Mouse (Mus musculus): ENCODE measurements around the gene Tbc1d19. TPM values are rescaled to one million over a fixed set of nuclear protein-coding genes. Genes with fewer than 3 reads are reported as not detected.

Tbc1d19 gene
- polyA plus RNA-seq, 1 experiment from 2014 or later = 75.2 TPM

- H3K9me3 ChIP-seq (ENCODE audit: control insufficient read depth, low read length) = no peaks in the 10 kb centered on the region
- peaks cover 7% of the 10 kb centered on the region; the same call in 1 of the 2 replicates for H3K36me3 ChIP-seq (ENCODE audit: control insufficient read depth, insufficient read depth, low read length)
- WGBS = 82% methylated on average over 5 of the region's 5 CpGs
- no peaks in the 10 kb centered on the region for H3K27me3 ChIP-seq (replicated peaks; ENCODE audit: control insufficient read depth, insufficient read depth, low read length)
- no peak overlapping the region for H3K4me3 ChIP-seq (ENCODE audit: low read length)
- H3K4me1 ChIP-seq (ENCODE audit: control insufficient read depth, insufficient read depth, low read depth, low read length) = no peaks in the 10 kb centered on the region
- no peak overlapping the region for H3K9ac ChIP-seq (ENCODE audit: low read depth, low read length)
- ATAC-seq = no peak
- H3K27ac ChIP-seq (ENCODE audit: low read depth, low read length) = no peak overlapping the region
- H3K4me2 ChIP-seq (ENCODE audit: low read length) = no peak overlapping the region
Measured at GRCm38 (mm10) chr5:53841256-53841655, 31.9 kb downstream of the Tbc1d19 start.

DNA sequence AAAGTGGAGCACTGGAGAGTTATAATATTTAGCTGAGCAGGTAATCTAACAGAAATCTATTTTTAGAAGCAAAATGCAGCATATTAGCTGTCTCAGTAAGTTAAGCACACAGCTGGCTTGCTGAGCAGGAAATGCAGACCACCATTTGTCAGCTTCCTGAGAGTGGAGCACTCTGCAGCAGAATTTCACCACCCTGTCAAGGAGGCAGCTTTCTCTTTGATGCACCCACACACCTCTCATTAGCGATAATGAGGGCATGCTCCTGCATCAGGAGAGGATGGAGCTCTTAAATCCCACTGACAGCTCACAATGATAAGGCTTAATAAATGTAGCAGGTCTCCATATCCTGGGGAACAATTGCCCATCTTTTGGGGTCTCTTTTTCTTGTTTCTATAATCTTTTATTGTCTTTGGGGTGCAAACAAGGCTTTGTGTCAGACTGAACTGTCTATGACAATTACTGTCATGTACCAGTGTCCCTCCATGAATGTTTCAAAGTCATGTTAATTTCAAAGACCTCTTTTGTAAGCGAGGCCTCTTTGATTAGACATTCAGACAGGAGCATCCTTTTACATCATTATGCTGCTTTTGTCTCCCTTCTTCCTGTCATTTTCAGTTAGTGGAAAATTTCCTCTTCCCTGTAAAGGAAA, 39.0 kb downstream of the Tbc1d19 start:
- H3K4me1 ChIP-seq (ENCODE audit: control insufficient read depth, insufficient read depth, low read depth, low read length) = no peaks in the 10 kb centered on the region
- ATAC-seq = peak; percentile 40

GRCm38 (mm10) chr5:53852574-53852973, 43.2 kb downstream of the Tbc1d19 start:
- H3K27ac ChIP-seq (ENCODE audit: low read depth, low read length) = no peak overlapping the region
- H3K4me3 ChIP-seq (ENCODE audit: low read length) = no peak overlapping the region
- H3K36me3 ChIP-seq (ENCODE audit: control insufficient read depth, insufficient read depth, low read length) = peaks cover 5% of the 10 kb centered on the region
- no peak overlapping the region for H3K9ac ChIP-seq (ENCODE audit: low read depth, low read length)
- H3K9me3 ChIP-seq (ENCODE audit: control insufficient read depth, low read length) = no peaks in the 10 kb centered on the region
- no peak overlapping the region for H3K4me2 ChIP-seq (ENCODE audit: low read length)
- 37% methylated on average over 5 of the region's 5 CpGs for WGBS
- H3K27me3 ChIP-seq (replicated peaks; ENCODE audit: control insufficient read depth, insufficient read depth, low read length) = no peaks in the 10 kb centered on the region
- 0 out of 2 replicates have a peak, but pooled peaks have one; percentile 30 for ATAC-seq
- H3K4me1 ChIP-seq (ENCODE audit: control insufficient read depth, insufficient read depth, low read depth, low read length) = no peaks in the 10 kb centered on the region

More for the DNA sequence above, 39.0 kb downstream of the Tbc1d19 start:
- Histone ChIP-seq H3K36me3 (ENCODE audit: control insufficient read depth, insufficient read depth, low read length) (peaks cover 5% of the 10 kb centered on the region; the same call in 1 of the 2 replicates), H3K4me2 (ENCODE audit: low read length) (no peak overlapping the region), H3K27me3 (replicated peaks; ENCODE audit: control insufficient read depth, insufficient read depth, low read length) (no peaks in the 10 kb centered on the region), H3K9ac (ENCODE audit: low read depth, low read length) (no peak overlapping the region), H3K27ac (ENCODE audit: low read depth, low read length) (no peak overlapping the region), H3K9me3 (ENCODE audit: control insufficient read depth, low read length) (no peaks in the 10 kb centered on the region), H3K4me3 (ENCODE audit: low read length) (no peak overlapping the region)
- 70% methylated on average over 2 of the region's 2 CpGs for WGBS

GRCm38 (mm10) chr5:53854561-53854960, 45.2 kb downstream of the Tbc1d19 start:
- H3K4me1 ChIP-seq (ENCODE audit: control insufficient read depth, insufficient read depth, low read depth, low read length) = no peaks in the 10 kb centered on the region
- peaks cover 13% of the 10 kb centered on the region for H3K36me3 ChIP-seq (ENCODE audit: control insufficient read depth, insufficient read depth, low read length)
- 0 out of 2 replicates have a peak, but pooled peaks have one; percentile 37 for ATAC-seq
- H3K27me3 ChIP-seq (replicated peaks; ENCODE audit: control insufficient read depth, insufficient read depth, low read length) = no peaks in the 10 kb centered on the region
- 45% methylated on average over 6 of the region's 6 CpGs for WGBS
- no peak overlapping the region for H3K9ac ChIP-seq (ENCODE audit: low read depth, low read length)
- no peaks in the 10 kb centered on the region for H3K9me3 ChIP-seq (ENCODE audit: control insufficient read depth, low read length)
- no peak overlapping the region for H3K4me2 ChIP-seq (ENCODE audit: low read length)
- no peak overlapping the region for H3K27ac ChIP-seq (ENCODE audit: low read depth, low read length)
- no peak overlapping the region for H3K4me3 ChIP-seq (ENCODE audit: low read length)

DNA sequence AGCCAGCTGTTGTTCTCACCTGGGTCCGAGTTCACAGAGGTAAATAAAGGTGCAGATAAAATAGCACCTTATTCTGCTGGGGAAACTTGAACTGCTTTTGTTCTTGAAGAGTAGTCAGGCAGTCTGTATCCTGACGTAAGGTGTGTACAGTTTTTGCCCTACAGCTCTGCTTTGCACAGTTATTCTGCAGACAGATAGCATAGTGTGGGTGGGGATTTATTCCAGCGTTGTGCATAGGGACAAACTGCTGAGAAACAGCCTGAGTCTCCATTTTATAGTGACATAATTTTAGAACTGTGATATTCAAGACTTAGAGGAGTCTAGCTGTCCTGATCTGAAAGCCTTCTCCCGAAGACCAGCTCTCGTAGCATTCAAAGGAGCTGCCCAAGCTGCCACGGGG, 46.6 kb downstream of the Tbc1d19 start:
- no peak overlapping the region for H3K27ac ChIP-seq (ENCODE audit: low read depth, low read length)
- H3K4me2 ChIP-seq (ENCODE audit: low read length) = no peak overlapping the region
- ATAC-seq = no peak
- no peak overlapping the region for H3K4me3 ChIP-seq (ENCODE audit: low read length)
- H3K9ac ChIP-seq (ENCODE audit: low read depth, low read length) = no peak overlapping the region
- H3K9me3 ChIP-seq (ENCODE audit: control insufficient read depth, low read length) = no peaks in the 10 kb centered on the region
- H3K36me3 ChIP-seq (ENCODE audit: control insufficient read depth, insufficient read depth, low read length) = peaks cover 13% of the 10 kb centered on the region
- WGBS = 91% methylated on average over 6 of the region's 6 CpGs
- H3K27me3 ChIP-seq (replicated peaks; ENCODE audit: control insufficient read depth, insufficient read depth, low read length) = no peaks in the 10 kb centered on the region
- H3K4me1 ChIP-seq (ENCODE audit: control insufficient read depth, insufficient read depth, low read depth, low read length) = no peaks in the 10 kb centered on the region

DNA sequence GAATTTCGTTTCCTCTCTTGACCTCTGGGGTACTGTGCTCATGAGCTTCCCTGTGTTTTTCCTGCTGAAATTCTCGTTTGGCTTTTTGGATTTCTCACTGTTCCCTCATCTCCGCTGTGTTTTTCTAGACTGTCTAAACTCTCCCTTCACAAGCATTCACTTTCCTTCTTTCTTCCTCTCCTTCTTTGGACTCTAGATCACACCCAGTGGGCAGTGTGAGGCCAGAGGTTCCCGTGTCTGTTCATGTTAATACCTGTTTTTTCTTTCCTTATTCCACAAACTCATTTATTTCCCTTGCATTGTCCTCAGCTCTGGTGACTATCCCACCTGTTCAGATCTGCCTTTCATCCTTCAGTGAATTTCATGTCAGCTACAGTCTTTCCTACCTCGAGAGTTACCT, 55.7 kb downstream of the Tbc1d19 start:
- Histone ChIP-seq H3K36me3 (ENCODE audit: control insufficient read depth, insufficient read depth, low read length) (no peaks in the 10 kb centered on the region), H3K9ac (ENCODE audit: low read depth, low read length) (no peak overlapping the region), H3K27ac (ENCODE audit: low read depth, low read length) (no peak overlapping the region), H3K27me3 (replicated peaks; ENCODE audit: control insufficient read depth, insufficient read depth, low read length) (no peaks in the 10 kb centered on the region), H3K4me2 (ENCODE audit: low read length) (no peak overlapping the region), H3K4me1 (ENCODE audit: control insufficient read depth, insufficient read depth, low read depth, low read length) (no peaks in the 10 kb centered on the region), H3K4me3 (ENCODE audit: low read length) (no peak overlapping the region), H3K9me3 (ENCODE audit: control insufficient read depth, low read length) (no peaks in the 10 kb centered on the region)
- WGBS = 90% methylated on average over 5 of the region's 5 CpGs
- no peak for ATAC-seq

GRCm38 (mm10) chr5:53865991-53866390, 56.6 kb downstream of the Tbc1d19 start:
- Histone ChIP-seq H3K9ac (ENCODE audit: low read depth, low read length) (no peak overlapping the region), H3K4me3 (ENCODE audit: low read length) (no peak overlapping the region), H3K4me2 (ENCODE audit: low read length) (no peak overlapping the region), H3K9me3 (ENCODE audit: control insufficient read depth, low read length) (no peaks in the 10 kb centered on the region), H3K4me1 (ENCODE audit: control insufficient read depth, insufficient read depth, low read depth, low read length) (no peaks in the 10 kb centered on the region), H3K27me3 (replicated peaks; ENCODE audit: control insufficient read depth, insufficient read depth, low read length) (no peaks in the 10 kb centered on the region), H3K27ac (ENCODE audit: low read depth, low read length) (no peak overlapping the region), H3K36me3 (ENCODE audit: control insufficient read depth, insufficient read depth, low read length) (no peaks in the 10 kb centered on the region)
- WGBS = 90% methylated on average over 6 of the region's 6 CpGs
- ATAC-seq = no peak

- no peak overlapping the region for H3K4me3 ChIP-seq (ENCODE audit: low read length)
- no peak overlapping the region for H3K4me2 ChIP-seq (ENCODE audit: low read length)
- H3K27me3 ChIP-seq (replicated peaks; ENCODE audit: control insufficient read depth, insufficient read depth, low read length) = no peaks in the 10 kb centered on the region
- no peak overlapping the region for H3K9ac ChIP-seq (ENCODE audit: low read depth, low read length)
- 0 out of 2 replicates have a peak, but pooled peaks cover 6% of the 10 kb centered on the region for H3K36me3 ChIP-seq (ENCODE audit: control insufficient read depth, insufficient read depth, low read length)
- peak; percentile 93 for ATAC-seq
- H3K4me1 ChIP-seq (ENCODE audit: control insufficient read depth, insufficient read depth, low read depth, low read length) = no peaks in the 10 kb centered on the region
- 27% methylated on average over 6 of the region's 6 CpGs for WGBS
- H3K9me3 ChIP-seq (ENCODE audit: control insufficient read depth, low read length) = no peaks in the 10 kb centered on the region
- H3K27ac ChIP-seq (ENCODE audit: low read depth, low read length) = no peak overlapping the region
Measured at GRCm38 (mm10) chr5:53871665-53872312, 62.4 kb downstream of the Tbc1d19 start.

DNA sequence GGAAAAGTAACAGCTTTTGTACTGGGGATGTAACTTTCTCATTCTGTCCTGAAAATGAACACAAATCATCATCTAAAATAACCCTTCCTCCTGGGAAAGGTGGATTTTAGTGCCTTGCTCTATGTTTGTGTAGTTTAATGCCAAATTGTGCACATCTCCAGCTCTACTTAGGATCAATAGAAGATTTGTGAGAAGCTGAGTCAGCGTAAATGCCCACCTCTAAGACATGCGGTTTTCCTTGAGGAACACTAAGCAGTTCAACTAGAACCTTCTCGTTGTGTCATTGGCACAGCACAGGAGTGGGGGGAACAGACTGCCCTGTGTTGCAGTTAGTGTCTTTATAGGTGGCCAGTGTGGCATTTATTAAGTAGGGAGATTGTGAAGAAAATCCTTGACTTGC, 65.6 kb downstream of the Tbc1d19 start:
- no peaks in the 10 kb centered on the region for H3K4me1 ChIP-seq (ENCODE audit: control insufficient read depth, insufficient read depth, low read depth, low read length)
- H3K27me3 ChIP-seq (replicated peaks; ENCODE audit: control insufficient read depth, insufficient read depth, low read length) = no peaks in the 10 kb centered on the region
- H3K4me3 ChIP-seq (ENCODE audit: low read length) = no peak overlapping the region
- ATAC-seq = no peak
- H3K27ac ChIP-seq (ENCODE audit: low read depth, low read length) = no peak overlapping the region
- 94% methylated on average over 3 of the region's 3 CpGs for WGBS
- H3K4me2 ChIP-seq (ENCODE audit: low read length) = no peak overlapping the region
- H3K36me3 ChIP-seq (ENCODE audit: control insufficient read depth, insufficient read depth, low read length) = 0 out of 2 replicates have a peak, but pooled peaks cover 6% of the 10 kb centered on the region
- H3K9me3 ChIP-seq (ENCODE audit: control insufficient read depth, low read length) = no peaks in the 10 kb centered on the region
- no peak overlapping the region for H3K9ac ChIP-seq (ENCODE audit: low read depth, low read length)
